Mouse (Mus musculus): Measurements from ENCODE around the gene Mrps7.

Gene Mrps7

GRCm38 (mm10) chr11:115603476-115604303, at the start of gene Mrps7, which contains the start of gene Gga3:
Mrps7 (plus strand) TSS chr11:115603925.
Gga3 (minus strand) TSS chr11:115604051.
- DNase-seq (ENCODE audit: extremely low read depth, low read depth) = peak; percentile 48

GRCm38 (mm10) chr11:115555717-115556116, 48.0 kb upstream of the Mrps7 start:
- no peak for DNase-seq (ENCODE audit: extremely low read depth, low read depth)

- peak; percentile 35 for DNase-seq (ENCODE audit: extremely low read depth, low read depth)
Observed at GRCm38 (mm10) chr11:115563406-115563805, 40.3 kb upstream of the Mrps7 start.

GRCm38 (mm10) chr11:115564064-115564809, 39.5 kb upstream of the Mrps7 start, which contains the start of gene Nup85:
Nup85 (plus strand) TSS chr11:115564434.
- DNase-seq (ENCODE audit: extremely low read depth, low read depth) = peak; percentile 92

- peak; percentile 21 for DNase-seq (ENCODE audit: extremely low read depth, low read depth)
Observed at GRCm38 (mm10) chr11:115564961-115565360, 38.8 kb upstream of the Mrps7 start.

- DNase-seq (ENCODE audit: extremely low read depth, low read depth) = no peak
Observed at GRCm38 (mm10) chr11:115579080-115579479, 24.6 kb upstream of the Mrps7 start.

GRCm38 (mm10) chr11:115582913-115583606, 20.7 kb upstream of the Mrps7 start:
- DNase-seq (ENCODE audit: extremely low read depth, low read depth) = no peak

- no peak for DNase-seq (ENCODE audit: extremely low read depth, low read depth)
Observed at GRCm38 (mm10) chr11:115584376-115585073, 19.2 kb upstream of the Mrps7 start.

GRCm38 (mm10) chr11:115585573-115586100, 18.1 kb upstream of the Mrps7 start:
- no peak for DNase-seq (ENCODE audit: extremely low read depth, low read depth)

GRCm38 (mm10) chr11:115586403-115586802, 17.3 kb upstream of the Mrps7 start:
- DNase-seq (ENCODE audit: extremely low read depth, low read depth) = no peak

- no peak for DNase-seq (ENCODE audit: extremely low read depth, low read depth)
Observed at GRCm38 (mm10) chr11:115587984-115588383, 15.7 kb upstream of the Mrps7 start.

GRCm38 (mm10) chr11:115590526-115591075, 13.1 kb upstream of the Mrps7 start:
- DNase-seq (ENCODE audit: extremely low read depth, low read depth) = no peak

- no peak for DNase-seq (ENCODE audit: extremely low read depth, low read depth)
Observed at GRCm38 (mm10) chr11:115595209-115595608, 8.5 kb upstream of the Mrps7 start.

GRCm38 (mm10) chr11:115598309-115598708, 5.4 kb upstream of the Mrps7 start:
- DNase-seq (ENCODE audit: extremely low read depth, low read depth) = no peak

GRCm38 (mm10) chr11:115599722-115600121, 4.0 kb upstream of the Mrps7 start:
- no peak for DNase-seq (ENCODE audit: extremely low read depth, low read depth)

GRCm38 (mm10) chr11:115600743-115601142, 3.0 kb upstream of the Mrps7 start:
- no peak for DNase-seq (ENCODE audit: extremely low read depth, low read depth)

GRCm38 (mm10) chr11:115601174-115601573, 2.6 kb upstream of the Mrps7 start:
- DNase-seq (ENCODE audit: extremely low read depth, low read depth) = peak; percentile 74

- no peak for DNase-seq (ENCODE audit: extremely low read depth, low read depth)
Observed at GRCm38 (mm10) chr11:115603128-115603475, 623 bp upstream of the Mrps7 start.

- no peak for DNase-seq (ENCODE audit: extremely low read depth, low read depth)
Observed at GRCm38 (mm10) chr11:115604304-115604696, 575 bp downstream of the Mrps7 start.

- no peak for DNase-seq (ENCODE audit: extremely low read depth, low read depth)
Observed at GRCm38 (mm10) chr11:115606733-115607132, 3.0 kb downstream of the Mrps7 start.
